Comparison of ENCODE assay signal across 8 mouse cellular contexts in the genomic region with DNA sequence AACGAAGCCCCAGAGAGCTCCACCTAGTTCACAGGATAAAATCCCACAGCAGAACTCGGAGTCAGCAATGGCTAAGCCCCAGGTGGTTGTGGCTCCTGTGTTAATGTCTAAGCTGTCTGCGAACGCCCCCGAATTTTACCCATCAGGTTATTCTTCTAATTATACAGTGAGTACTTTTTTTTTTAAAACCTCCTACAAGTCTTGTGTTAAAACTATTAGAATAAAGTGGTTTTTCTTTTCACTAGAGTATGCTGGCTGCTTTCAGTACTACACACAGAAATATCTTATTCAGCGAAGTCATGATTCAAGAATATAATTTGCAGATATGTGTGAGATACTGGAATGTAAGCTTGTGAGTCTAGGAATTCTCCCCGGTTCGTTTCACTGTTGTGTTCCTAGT. TPM values are rescaled to one million over a fixed set of nuclear protein-coding genes. Genes with fewer than 3 reads are reported as not detected.
DNase-seq lines count a peak whose midpoint lies in the region; ATAC-seq lines count a peak whose summit lies in the region.

No protein-coding gene starts in this region.

- DNase-seq in cerebellum, adult 9-11 months = peak; percentile 10
- DNase-seq in cerebellum, postnatal 4 days (ENCODE audit: low spot score in 2 of 2) = no peak
- peak; percentile 32 for DNase-seq in thymus, postnatal 14 days
- no peak for DNase-seq in thymus, adult 18-20 months
- peak; percentile 48 for DNase-seq in induced T-regulatory cell, adult 2 months (ENCODE audit: low read depth)
- no peak for DNase-seq in natural killer cell, adult 2 months (ENCODE audit: low spot score in 2 of 2)

- ATAC-seq in megakaryocyte-erythroid progenitor cell, adult 5-6 weeks (replicated peaks; ENCODE audit: low FRiP score, low TSS enrichment, poor library complexity, severe bottlenecking) = peak; percentile 52
- ATAC-seq in activated CD4-positive, CD25-positive, alpha-beta regulatory T cell, adult 4 months = no peak

RNA-seq across cellular contexts. Expression of gene Paip1, which starts 1.8 kb away (rescaled TPM):
- total RNA-seq in megakaryocyte-erythroid progenitor cell, adult 5-6 weeks (2014; fragmentation: Nextera tagmentation) = 28.0 and 32.2 TPM in 2 replicates
- 46.3 and 55.2 TPM in 2 replicates for total RNA-seq in megakaryocyte-erythroid progenitor cell, adult 5-6 weeks (2017)
- 10 to 100 TPM; 41.4 to 48.2 TPM for polyA plus RNA-seq in activated CD4-positive, CD25-positive, alpha-beta regulatory T cell, adult 4 months (2017; shearing (Covaris generic))

RNA-seq across cellular contexts. Expression of gene 4833420G17Rik, which starts 32.4 kb away (rescaled TPM):
- 72.9 and 76.0 TPM in 2 replicates for total RNA-seq in megakaryocyte-erythroid progenitor cell, adult 5-6 weeks (2014; fragmentation: Nextera tagmentation)
- total RNA-seq in megakaryocyte-erythroid progenitor cell, adult 5-6 weeks (2017) = 49.3 and 54.9 TPM in 2 replicates
- 10 to 100 TPM; 79.0 to 99.7 TPM for polyA plus RNA-seq in activated CD4-positive, CD25-positive, alpha-beta regulatory T cell, adult 4 months (2017; shearing (Covaris generic))

RNA-seq across cellular contexts. Expression of gene Tmem267, which starts 57.7 kb away (rescaled TPM):
- 9.6 and 11.5 TPM in 2 replicates for total RNA-seq in megakaryocyte-erythroid progenitor cell, adult 5-6 weeks (2014; fragmentation: Nextera tagmentation)
- 6.7 and 7.0 TPM in 2 replicates for total RNA-seq in megakaryocyte-erythroid progenitor cell, adult 5-6 weeks (2017)
- polyA plus RNA-seq in activated CD4-positive, CD25-positive, alpha-beta regulatory T cell, adult 4 months (2017; shearing (Covaris generic)) = 1 to 10 TPM; 2.6 to 3.1 TPM

RNA-seq across cellular contexts. Expression of gene 3110070M22Rik, which starts 58.0 kb away (rescaled TPM):
- total RNA-seq in megakaryocyte-erythroid progenitor cell, adult 5-6 weeks (2014; fragmentation: Nextera tagmentation) = 0.35 TPM in 1 of 2 replicates, not detected in the other
- total RNA-seq in megakaryocyte-erythroid progenitor cell, adult 5-6 weeks (2017) = 0.84 TPM in 1 of 2 replicates, not detected in the other
- under 1 TPM in 1 of 2 experiments, not detected in 1; 0.79 TPM for polyA plus RNA-seq in activated CD4-positive, CD25-positive, alpha-beta regulatory T cell, adult 4 months (2017; shearing (Covaris generic))

Comparison
In these comparisons a context has a peak if more than half of its experiments do, and no peak if none do; other contexts are left out.
1. DNase-seq: peak in cerebellum, adult 9-11 months (single experiment), thymus, postnatal 14 days (single experiment) and induced T-regulatory cell, adult 2 months (single experiment); none in cerebellum, postnatal 4 days (0 of 2), thymus, adult 18-20 months (0 of 2) and natural killer cell, adult 2 months (0 of 2).